Mouse (Mus musculus): Measurements from ENCODE around the gene Mrps9. TPM values are rescaled to one million over a fixed set of nuclear protein-coding genes. Genes with fewer than 3 reads are reported as not detected.
A peak's percentile ranks its signal among the peaks of the same experiment; 100 is the strongest.

The Mrps9 gene
- total RNA-seq, 2 experiments from 2014 or later: 42.2 to 47.2 TPM

DNA sequence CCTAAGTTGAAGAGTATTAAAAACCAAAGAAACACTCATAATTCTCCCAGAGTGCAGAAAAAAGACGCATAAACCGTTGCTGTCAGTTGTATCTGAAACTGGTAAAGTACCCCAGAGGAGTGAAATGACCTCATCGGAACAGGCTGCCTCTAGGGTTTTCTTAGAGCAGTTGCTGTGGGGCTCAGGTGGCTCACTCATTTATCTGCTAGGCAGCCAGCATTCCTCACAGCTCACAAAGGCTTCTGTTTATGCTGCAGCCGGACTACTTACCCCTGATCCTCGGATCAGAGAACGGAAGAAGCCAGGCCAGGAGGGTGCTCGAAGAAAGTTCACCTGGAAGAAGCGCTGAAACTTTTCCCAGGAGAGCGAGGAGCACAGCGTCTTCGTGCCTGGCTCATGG, 54.1 kb downstream of the Mrps9 start:
- DNase-seq (ENCODE audit: low spot score in 2 of 2): no peak

DNA sequence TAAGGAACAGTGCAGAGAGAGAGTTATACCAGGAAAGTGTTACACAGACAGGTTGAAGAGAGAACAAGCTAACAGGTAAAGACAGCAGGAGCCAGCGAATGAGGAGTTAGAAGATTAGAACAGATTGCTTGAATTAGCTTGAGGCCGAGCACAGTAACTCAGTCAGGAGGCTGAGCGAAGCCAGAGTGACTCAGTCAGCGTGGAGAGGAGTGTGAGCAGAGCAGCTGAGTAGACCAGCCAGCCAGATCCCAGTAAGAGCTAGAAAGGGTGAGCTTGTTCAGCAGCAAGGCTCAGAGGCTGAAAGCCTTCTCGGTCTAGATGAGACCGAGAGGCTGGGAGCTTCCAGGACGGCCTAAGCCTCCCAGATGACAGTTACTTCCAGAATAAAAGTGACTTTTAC, 55.7 kb downstream of the Mrps9 start:
- DNase-seq (ENCODE audit: low spot score in 2 of 2): no peak

DNA sequence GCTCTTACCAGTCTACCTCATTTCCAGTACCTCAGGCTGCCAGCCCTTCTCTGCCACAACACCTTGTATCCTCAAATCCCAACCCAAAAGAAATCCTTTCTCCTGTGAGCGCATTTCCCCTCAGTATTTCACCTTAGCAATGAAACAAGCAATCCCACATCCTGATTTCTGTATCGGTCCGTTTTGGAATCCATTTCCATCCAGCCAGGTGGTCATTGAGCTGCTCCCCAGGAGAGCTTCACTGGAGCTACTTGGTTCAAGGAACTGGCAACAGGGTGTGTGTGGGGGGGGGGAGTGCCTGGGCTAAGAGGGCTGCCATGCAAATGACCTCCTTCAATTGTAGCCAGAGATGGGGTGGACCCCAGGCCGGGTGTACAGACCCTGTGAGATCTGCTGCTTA, 56.1 kb downstream of the Mrps9 start:
- DNase-seq (ENCODE audit: low spot score in 2 of 2): no peak

DNA sequence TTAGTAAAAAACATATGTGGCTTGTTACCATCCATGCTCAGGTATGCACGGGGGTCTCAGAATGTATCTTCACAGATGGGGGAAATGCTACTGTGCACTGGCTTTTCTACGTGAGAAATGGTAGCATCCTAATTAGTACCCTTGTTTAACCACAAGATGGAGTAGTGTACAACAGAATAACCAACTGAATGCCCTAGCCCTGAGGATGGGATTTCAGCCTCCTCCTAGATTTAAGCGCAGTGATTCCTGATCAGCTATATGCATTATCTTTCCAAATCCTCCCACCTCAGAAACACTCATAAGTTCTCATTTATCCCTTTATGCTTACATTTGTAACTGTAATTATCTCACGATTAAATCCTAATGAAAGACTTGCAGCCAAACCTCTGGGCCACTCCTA, 64.0 kb downstream of the Mrps9 start:
- no peak for DNase-seq (ENCODE audit: low spot score in 2 of 2)

DNA sequence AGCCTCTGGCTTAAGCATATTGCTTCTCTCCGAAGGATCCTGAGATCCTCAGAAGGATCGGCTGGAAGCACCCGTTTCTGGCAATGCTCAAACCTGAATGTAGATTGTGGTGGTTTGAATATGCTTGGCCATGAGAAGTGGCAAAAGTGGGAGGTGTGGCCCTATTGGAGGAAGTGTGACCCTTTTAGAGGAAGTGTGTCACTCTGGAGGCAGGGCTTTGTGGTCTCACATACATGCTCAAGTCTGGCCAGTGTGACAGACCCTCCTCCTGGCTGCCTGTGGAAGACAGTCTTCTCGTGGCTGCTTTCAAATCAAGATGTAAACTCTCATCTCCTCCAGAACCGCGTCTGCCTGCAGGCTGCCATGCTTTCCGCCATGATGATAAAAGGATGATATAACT, 65.7 kb downstream of the Mrps9 start:
- DNase-seq (ENCODE audit: low spot score in 2 of 2): no peak

DNA sequence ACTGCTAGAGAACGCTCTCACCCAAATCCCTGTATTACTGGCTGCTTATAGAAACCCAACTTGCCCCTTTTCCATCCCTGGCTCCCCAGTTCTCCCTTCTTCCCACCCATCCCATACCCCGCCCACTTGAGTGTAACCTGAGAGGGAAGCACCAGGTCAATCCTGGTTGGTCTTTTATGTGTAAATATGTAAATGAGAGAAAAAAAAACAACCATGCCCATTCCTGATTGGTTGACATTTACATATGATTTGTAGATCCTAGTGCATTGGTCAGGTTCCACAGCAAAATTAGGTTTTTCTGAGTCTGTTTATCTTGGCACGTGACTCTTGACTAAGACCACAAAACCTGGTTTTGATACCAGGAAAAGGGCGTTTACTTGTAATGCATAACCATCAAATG, 66.9 kb downstream of the Mrps9 start:
- DNase-seq (ENCODE audit: low spot score in 2 of 2): no peak

DNA sequence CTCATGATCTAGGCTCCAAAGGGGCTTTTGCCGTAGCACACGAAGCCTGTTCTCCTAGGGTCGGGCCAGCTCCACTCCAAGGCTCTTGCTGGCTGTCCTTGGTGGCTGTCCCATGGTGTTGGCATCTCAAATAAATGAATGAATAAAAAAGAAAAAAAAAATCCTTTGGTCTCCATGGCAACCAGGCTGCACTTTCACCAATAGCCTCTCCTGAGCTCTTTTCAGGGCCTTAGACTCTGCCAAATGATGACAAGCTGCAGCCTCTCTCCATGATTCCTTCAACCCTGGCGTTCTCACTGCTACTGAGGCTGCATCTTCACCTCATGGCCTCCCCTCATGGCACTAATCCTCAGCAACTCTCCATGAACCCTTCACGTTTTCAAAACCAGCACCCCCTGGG, 72.9 kb downstream of the Mrps9 start:
- DNase-seq (ENCODE audit: low spot score in 2 of 2): no peak

DNA sequence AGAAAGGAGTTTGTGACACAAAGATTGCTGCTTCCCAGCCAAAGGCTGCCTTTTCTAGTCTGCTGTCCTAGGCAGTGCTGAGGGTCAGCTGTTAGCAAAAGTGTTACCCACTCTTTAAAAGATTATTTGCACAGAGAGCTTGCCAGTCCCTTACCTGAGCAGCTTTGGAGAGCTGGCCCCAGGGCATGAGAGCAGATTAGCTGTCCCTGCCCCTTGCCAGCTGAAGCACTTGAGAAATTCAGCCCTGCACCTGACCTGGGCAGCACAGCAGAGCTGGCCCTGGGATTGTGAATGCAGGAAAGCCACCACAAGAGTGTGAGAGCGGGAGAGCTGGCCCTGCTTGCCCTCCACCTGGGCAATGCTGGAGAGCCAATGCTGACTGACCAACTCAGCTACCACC, 82.6 kb downstream of the Mrps9 start:
- DNase-seq (ENCODE audit: low spot score in 2 of 2): no peak

DNA sequence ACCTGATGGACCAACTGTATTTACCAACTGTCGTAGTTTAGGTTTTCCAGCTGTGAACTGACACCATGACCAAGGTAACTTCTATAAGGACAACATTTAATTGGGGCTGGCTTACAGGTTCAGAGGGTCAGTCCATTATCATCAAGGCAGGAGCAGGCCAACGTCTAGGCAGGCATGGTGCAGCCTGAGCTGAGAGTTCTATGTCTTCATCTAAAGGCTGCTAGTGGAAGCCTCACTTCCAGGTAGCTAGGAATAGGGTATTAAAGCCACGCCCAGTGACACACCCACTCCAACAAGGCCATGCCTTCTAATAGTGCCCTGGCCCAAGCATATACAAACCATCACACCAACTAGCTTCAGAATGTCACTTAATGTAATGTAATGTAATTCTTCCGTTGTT, 97.5 kb downstream of the Mrps9 start:
- no peak for DNase-seq (ENCODE audit: low spot score in 2 of 2)

DNA sequence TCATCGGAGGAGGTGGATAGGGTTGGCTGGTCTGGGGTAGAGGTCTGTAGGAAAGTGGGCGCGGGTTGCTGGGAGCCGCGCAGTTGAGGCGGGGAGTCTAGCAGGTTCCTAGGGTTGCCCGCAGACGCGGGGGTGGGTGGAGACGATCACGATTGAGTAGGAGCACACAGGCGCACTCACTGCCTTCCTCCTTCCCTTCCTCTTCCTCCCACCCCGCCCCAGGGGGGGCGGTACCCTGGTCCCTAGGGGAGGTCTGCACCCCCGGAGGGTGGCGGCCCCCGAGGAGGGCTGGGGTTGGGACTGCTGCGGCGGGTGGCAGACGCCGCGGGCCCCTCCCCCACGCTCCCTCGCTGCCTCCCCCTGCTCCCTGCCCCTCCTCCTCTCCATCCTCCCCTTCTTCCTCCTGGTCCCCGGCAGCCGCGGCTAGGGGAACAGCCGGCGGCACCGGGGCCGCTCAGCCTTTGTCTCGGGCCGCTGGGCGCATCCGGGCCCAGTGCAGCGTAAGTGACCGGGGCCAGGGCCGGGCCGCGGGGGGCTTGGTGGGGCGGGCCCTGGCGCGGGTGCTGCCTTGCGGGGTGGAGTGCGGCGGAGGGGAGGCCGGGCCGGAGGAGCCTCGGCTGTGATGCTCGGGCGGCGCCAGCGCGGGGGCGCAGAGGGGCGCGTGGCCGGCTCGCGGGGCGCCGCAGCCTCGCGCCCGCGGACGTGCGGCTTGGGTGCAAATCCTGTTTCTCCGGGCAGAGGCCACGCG, 101.9 kb downstream of the Mrps9 start, which contains the start of gene Gpr45:
TSS of gene Gpr45 (plus strand) at position 139 of the 748 bp plus-strand sequence.
- DNase-seq (ENCODE audit: low spot score in 2 of 2): peak; percentile 22 to 28

DNA sequence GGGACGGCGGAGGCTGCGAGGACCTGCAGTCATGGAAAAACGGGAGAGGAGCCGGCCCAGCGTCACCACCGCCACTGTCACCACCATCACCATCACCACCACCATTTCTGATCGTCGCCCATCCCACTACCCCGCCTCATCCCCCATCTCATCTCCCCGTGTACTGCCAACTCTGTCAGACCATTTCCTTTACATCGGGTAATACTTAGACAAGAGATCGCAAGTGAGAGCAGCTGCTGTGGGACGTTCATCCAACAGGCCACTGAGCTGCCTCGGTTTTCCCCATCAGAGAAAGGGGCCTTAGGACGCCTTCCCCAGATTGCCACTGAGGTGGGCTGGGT, 102.4 kb downstream of the Mrps9 start:
- DNase-seq (ENCODE audit: low spot score in 2 of 2): no peak

Other genes starting within 250 kb of the Mrps9 start
- gene Pou3f3, start 155.5 kb upstream of the Mrps9 start, total RNA-seq (2021): under 1 TPM in 1 of 2 experiments, not detected in 1; 0.05 TPM
- gene Gpr45, start 101.6 kb downstream of the Mrps9 start, total RNA-seq (2021): under 1 TPM; 0.26 to 0.42 TPM
- 10 to 100 TPM; 15.2 to 17.0 TPM for gene Tgfbrap1, start 247.4 kb downstream of the Mrps9 start, total RNA-seq (2021)
- 10 to 100 TPM; 15.4 to 15.9 TPM for gene AI597479, start 247.5 kb downstream of the Mrps9 start, total RNA-seq (2021)